Comparison of ENCODE assay signal across 19 mouse cellular contexts in genomic region chr11:118981012-118981776, GRCm38 (mm10). TPM values are rescaled to one million over a fixed set of nuclear protein-coding genes. Genes with fewer than 3 reads are reported as not detected.
DNase-seq lines count a peak whose midpoint lies in the region; TF ChIP-seq lines count a peak whose summit lies in the region.
"Had no signal": no experiment of that assay in that cellular context is flagged by ENCODE, and none has a peak within 500 bp of the region (broad histone marks: within the 10 kb centered on the region; RNA-seq: fewer than 3 reads in every experiment).

No protein-coding gene starts in this region.

- peaks cover 38% of the 10 kb centered on the region for H3K27me3 ChIP-seq in myocyte (ENCODE audit: control insufficient read depth, insufficient read depth, insufficient read length)
- H3K27me3 ChIP-seq in limb, embryonic 10.5 days (ENCODE audit: low read depth, poor library complexity, severe bottlenecking) = peaks cover 22% of the 10 kb centered on the region

- WGBS in limb, embryonic 10.5 days = 72% methylated on average over 18 of the region's 18 CpGs

- no peak overlapping the region for H3ac ChIP-seq in myocyte (ENCODE audit: control insufficient read depth, insufficient read length)

- H3K27ac ChIP-seq in layer of hippocampus, adult 2 months = no peak overlapping the region
- H3K27ac ChIP-seq in bone marrow macrophage, adult 2 months (ENCODE audit: insufficient read depth, low read depth, low read length) = peak overlapping the region; percentile 18; the same call in 1 of the 2 replicates
- H3K27ac ChIP-seq in limb, embryonic 10.5 days = no peak overlapping the region
- H3K27ac ChIP-seq: forebrain, embryonic 10.5 days; limb, embryonic 13.5 days; neural tube, embryonic 12.5 days; stomach, embryonic 15.5 days had no signal

- H3K9me3 ChIP-seq in limb, embryonic 10.5 days (replicated peaks) = no peaks in the 10 kb centered on the region
- H3K9me3 ChIP-seq: forebrain, embryonic 10.5 days; limb, embryonic 13.5 days; megakaryocyte, embryonic 14.5 days; neural tube, embryonic 12.5 days; stomach, embryonic 15.5 days had no signal

- DNase-seq in layer of hippocampus, adult 2 months (ENCODE audit: low spot score in 2 of 2) = no peak
- DNase-seq in layer of hippocampus, postnatal 25 days (ENCODE audit: extremely low spot score in 1 of 2, low spot score in 1 of 2) = no peak
- peak; percentile 78 to 81 for DNase-seq in B cell, adult 2 months
- DNase-seq in frontal cortex, postnatal 25 days (ENCODE audit: low spot score in 2 of 2) = no peak
- no peak for DNase-seq in cerebellum, postnatal 10 days
- DNase-seq in limb, embryonic 10.5 days (ENCODE audit: low spot score) = no peak
- DNase-seq: cerebellum, adult 9-10 months; gastrocnemius, postnatal 36 days; kidney, adult 11 months had no signal

- H3K4me2 ChIP-seq in myocyte (ENCODE audit: low read depth) = peak overlapping the region; percentile 22
- H3K4me2 ChIP-seq: limb, embryonic 13.5 days; neural tube, embryonic 12.5 days; stomach, embryonic 15.5 days had no signal

- TF ChIP-seq CTCF in layer of hippocampus, adult 2 months (conservative IDR thresholded peaks at IDR 0.05) = peak; percentile 55
- TF ChIP-seq CTCF in bone marrow macrophage, adult 2 months (IDR thresholded peaks at IDR 0.05; ENCODE audit: low read depth, low read length) = no peak

- no peak overlapping the region for H3K4me3 ChIP-seq in layer of hippocampus, adult 2 months
- peak overlapping the region; percentile 4; the same call in 1 of the 2 replicates for H3K4me3 ChIP-seq in bone marrow macrophage, adult 2 months (ENCODE audit: insufficient read depth, low read length)
- no peak overlapping the region for H3K4me3 ChIP-seq in myocyte
- no peak overlapping the region for H3K4me3 ChIP-seq in limb, embryonic 10.5 days
- H3K4me3 ChIP-seq: forebrain, embryonic 10.5 days; limb, embryonic 13.5 days; neural tube, embryonic 12.5 days; stomach, embryonic 15.5 days had no signal

- H3K36me3 ChIP-seq in myocyte (ENCODE audit: control insufficient read depth, insufficient read depth) = no peaks in the 10 kb centered on the region
- no peaks in the 10 kb centered on the region for H3K36me3 ChIP-seq in limb, embryonic 10.5 days
- H3K36me3 ChIP-seq: forebrain, embryonic 10.5 days; limb, embryonic 13.5 days; neural tube, embryonic 12.5 days; stomach, embryonic 15.5 days had no signal

- H3K79me2 ChIP-seq in myocyte (ENCODE audit: control insufficient read depth, insufficient read depth) = no peaks in the 10 kb centered on the region

- peaks cover 7% of the 10 kb centered on the region for H3K4me1 ChIP-seq in bone marrow macrophage, adult 2 months (ENCODE audit: control insufficient read depth, insufficient read depth, low read length)
- no peaks in the 10 kb centered on the region for H3K4me1 ChIP-seq in limb, embryonic 10.5 days
- H3K4me1 ChIP-seq: limb, embryonic 13.5 days; stomach, embryonic 15.5 days had no signal

- TF ChIP-seq POLR2A in bone marrow macrophage, adult 2 months (IDR thresholded peaks at IDR 0.05; ENCODE audit: borderline replicate concordance, low read depth, low read length) = no peak
- TF ChIP-seq POLR2A in myocyte (IDR thresholded peaks at IDR 0.05; ENCODE audit: insufficient read length, low read depth) = no peak

TF ChIP-seq in myocyte, 11 proteins besides CTCF, POLR2A, EP300 and RAD21:
- no peak for TF ChIP-seq TCF12 (IDR thresholded peaks at IDR 0.05; ENCODE audit: insufficient read depth, poor library complexity, severe bottlenecking)

RNA-seq across cellular contexts. Expression of gene Enpp7, which starts 6.8 kb away (rescaled TPM):
- total RNA-seq in layer of hippocampus, adult 2 months (2021) = not detected
- total RNA-seq in layer of hippocampus, postnatal 25 days (2021) = not detected
- polyA plus RNA-seq in bone marrow macrophage, adult 2 months (2012; ENCODE audit: insufficient read depth, insufficient read length, missing spikeins) = not detected in 2 replicates
- polyA plus RNA-seq in myocyte (2012; fragmentation: generic; extraction: Trizol) = not detected
- polyA plus RNA-seq in limb, embryonic 10.5 days (2016; fragmentation: Nextera tagmentation; extraction: Ambion mirVana) = not detected in 2 replicates
- total RNA-seq: gastrocnemius, postnatal 36 days; heart, postnatal 36 days; layer of hippocampus, postnatal 10 days had no signal
- polyA plus RNA-seq: embryonic facial prominence, embryonic 11.5 days; forebrain, embryonic 10.5 days; limb, embryonic 13.5 days; neural tube, embryonic 12.5 days; stomach, embryonic 15.5 days had no signal

RNA-seq across cellular contexts. Expression of gene Cbx2, which starts 41.6 kb away (rescaled TPM):
- total RNA-seq in layer of hippocampus, adult 2 months (2021) = 1 to 10 TPM; 2.9 to 3.1 TPM
- 1 to 10 TPM; 4.0 to 4.4 TPM for total RNA-seq in layer of hippocampus, postnatal 25 days (2021)
- 1.9 and 2.0 TPM in 2 replicates for polyA plus RNA-seq in bone marrow macrophage, adult 2 months (2012; ENCODE audit: insufficient read depth, insufficient read length, missing spikeins)
- polyA plus RNA-seq in myocyte (2012; fragmentation: generic; extraction: Trizol) = 10.2 TPM
- polyA plus RNA-seq in limb, embryonic 10.5 days (2016; fragmentation: Nextera tagmentation; extraction: Ambion mirVana) = 151 and 170 TPM in 2 replicates

RNA-seq across cellular contexts. Expression of gene Cbx8, which starts 59.6 kb away (rescaled TPM):
- 10 to 100 TPM; 10.2 to 11.3 TPM for total RNA-seq in layer of hippocampus, adult 2 months (2021)
- 10 to 100 TPM; 13.8 to 16.7 TPM for total RNA-seq in layer of hippocampus, postnatal 25 days (2021)
- 6.2 and 9.5 TPM in 2 replicates for polyA plus RNA-seq in bone marrow macrophage, adult 2 months (2012; ENCODE audit: insufficient read depth, insufficient read length, missing spikeins)
- polyA plus RNA-seq in myocyte (2012; fragmentation: generic; extraction: Trizol) = 4.9 TPM
- polyA plus RNA-seq in limb, embryonic 10.5 days (2016; fragmentation: Nextera tagmentation; extraction: Ambion mirVana) = 12.2 and 15.1 TPM in 2 replicates

Comparison
In these comparisons a context has a peak if more than half of its experiments do, and no peak if none do; other contexts are left out.
1. DNase-seq: peak in B cell, adult 2 months (2 of 2); none in layer of hippocampus, adult 2 months (0 of 2), layer of hippocampus, postnatal 25 days (0 of 2), frontal cortex, postnatal 25 days (0 of 2), cerebellum, postnatal 10 days (0 of 2) and limb, embryonic 10.5 days (single experiment).
2. RNA of gene Cbx2, which starts 41.6 kb away (polyA plus RNA-seq): 151 to 170 TPM in limb, embryonic 10.5 days; 10.2 TPM in myocyte (single experiment) and 1.9 to 2.0 TPM in bone marrow macrophage, adult 2 months; every median in the first group is over 10 times any median in the second.